Mouse (Mus musculus) testis, adult 2 months (tissue): ENCODE results near the gene Atxn1. TPM values are rescaled to one million over a fixed set of nuclear protein-coding genes. Genes with fewer than 3 reads are reported as not detected.

Source experiments
- H3K27ac ChIP-seq: fragments of 200-500 bp; 2 replicates; pipeline ENCODE4 v1.5.1; 2012; ENCODE audit warnings: low read depth, low read length; ENCODE audit not compliant: control insufficient read depth, insufficient read depth
- H3K27me3 ChIP-seq: fragments of 200-500 bp; 2 replicates; pipeline ENCODE4 v1.6.1; 2012; ENCODE audit warnings: mild to moderate bottlenecking, low read length, moderate library complexity; ENCODE audit not compliant: control insufficient read depth, insufficient read depth
- H3K36me3 ChIP-seq: fragments of 200-500 bp; 2 replicates; pipeline ENCODE4 v1.6.1; 2012; ENCODE audit warnings: mild to moderate bottlenecking, low read length; ENCODE audit not compliant: control insufficient read depth, insufficient read depth
- H3K4me1 ChIP-seq: fragments of 200-500 bp; 2 replicates; pipeline ENCODE4 v1.6.1; 2012; ENCODE audit warnings: low read length; ENCODE audit not compliant: control insufficient read depth, insufficient read depth
- H3K4me3 ChIP-seq: fragments of 200-500 bp; 2 replicates; pipeline ENCODE4 v1.5.1; 2012; ENCODE audit warnings: low read depth, mild to moderate bottlenecking, low read length, moderate library complexity, mixed read lengths; ENCODE audit not compliant: control insufficient read depth
- CTCF ChIP-seq: fragments of 200-500 bp; IDR thresholded peaks from 2 replicates; pipeline ENCODE4 v1.5.1; 2012; ENCODE audit warnings: low read depth, mild to moderate bottlenecking, inconsistent platforms, low read length, moderate library complexity; ENCODE audit not compliant: control insufficient read depth, insufficient read depth, insufficient replicate concordance
- POLR2A ChIP-seq: fragments of 200-500 bp; IDR thresholded peaks from 2 replicates; pipeline ENCODE4 v1.6.1; 2012; ENCODE audit warnings: low read depth, mild to moderate bottlenecking, inconsistent platforms, low read length, moderate library complexity; ENCODE audit not compliant: control insufficient read depth
- polyA plus RNA-seq: library from polyadenylated mRNA; depleted of rRNA; stranded (reverse); fragments of >200 nt; gene quantifications from 2 replicates; pipeline ENCODE4 v1.2.3, GENCODE M21; 2012

Gene Atxn1
- polyA plus RNA-seq, 1 experiment, result 3.2 TPM

GRCm38 (mm10) chr13:45906438-45907166 lies 58.2 kb downstream of the Atxn1 start:
- H3K27ac ChIP-seq, result no peak overlapping the region
- H3K27me3 ChIP-seq, result no peaks in the 10 kb centered on the region
- TF ChIP-seq CTCF (no peak), POLR2A (no peak)
- no peak overlapping the region for H3K4me3 ChIP-seq
- no peaks in the 10 kb centered on the region for H3K4me1 ChIP-seq
- no peaks in the 10 kb centered on the region for H3K36me3 ChIP-seq

GRCm38 (mm10) chr13:45904955-45905354 lies 59.9 kb downstream of the Atxn1 start:
- H3K36me3 ChIP-seq, result no peaks in the 10 kb centered on the region
- no peaks in the 10 kb centered on the region for H3K27me3 ChIP-seq
- H3K4me3 ChIP-seq, result no peak overlapping the region
- TF ChIP-seq CTCF, result no peak
- no peak for TF ChIP-seq POLR2A
- H3K4me1 ChIP-seq, result no peaks in the 10 kb centered on the region
- no peak overlapping the region for H3K27ac ChIP-seq

GRCm38 (mm10) chr13:45904456-45904855 lies 60.4 kb downstream of the Atxn1 start:
- H3K27me3 ChIP-seq, result no peaks in the 10 kb centered on the region
- H3K4me1 ChIP-seq, result no peaks in the 10 kb centered on the region
- H3K4me3 ChIP-seq, result no peak overlapping the region
- TF ChIP-seq POLR2A (no peak), CTCF (no peak)
- no peak overlapping the region for H3K27ac ChIP-seq
- no peaks in the 10 kb centered on the region for H3K36me3 ChIP-seq

- H3K27me3 ChIP-seq, result no peaks in the 10 kb centered on the region
- H3K36me3 ChIP-seq, result no peaks in the 10 kb centered on the region
- H3K27ac ChIP-seq, result no peak overlapping the region
- H3K4me1 ChIP-seq, result no peaks in the 10 kb centered on the region
- TF ChIP-seq CTCF (no peak), POLR2A (no peak; the same call in 1 of the 2 replicates)
- H3K4me3 ChIP-seq, result no peak overlapping the region; the same call in none of the 2 replicates
These were observed 61.1 kb downstream of the Atxn1 start for GRCm38 (mm10) chr13:45903519-45904274.

- H3K4me3 ChIP-seq, result no peak overlapping the region
- no peaks in the 10 kb centered on the region for H3K27me3 ChIP-seq
- TF ChIP-seq CTCF, result no peak
- TF ChIP-seq POLR2A, result no peak
- H3K4me1 ChIP-seq, result no peaks in the 10 kb centered on the region
- H3K36me3 ChIP-seq, result no peaks in the 10 kb centered on the region
- H3K27ac ChIP-seq, result no peak overlapping the region
These were observed 62.4 kb downstream of the Atxn1 start for GRCm38 (mm10) chr13:45902457-45902856.

GRCm38 (mm10) chr13:45900776-45901175 lies 64.0 kb downstream of the Atxn1 start:
- TF ChIP-seq POLR2A (no peak), CTCF (no peak)
- H3K27ac ChIP-seq, result no peak overlapping the region
- no peaks in the 10 kb centered on the region for H3K27me3 ChIP-seq
- no peaks in the 10 kb centered on the region for H3K36me3 ChIP-seq
- H3K4me1 ChIP-seq, result no peaks in the 10 kb centered on the region
- no peak overlapping the region for H3K4me3 ChIP-seq

- Histone ChIP-seq H3K36me3 (no peaks in the 10 kb centered on the region), H3K27ac (no peak overlapping the region), H3K27me3 (no peaks in the 10 kb centered on the region), H3K4me1 (no peaks in the 10 kb centered on the region), H3K4me3 (no peak overlapping the region)
- no peak for TF ChIP-seq CTCF
- no peak for TF ChIP-seq POLR2A
These were observed 67.2 kb downstream of the Atxn1 start for GRCm38 (mm10) chr13:45897571-45897970.
